Mouse (Mus musculus): ENCODE results near the gene Mtm1.

The Mtm1 gene

DNA sequence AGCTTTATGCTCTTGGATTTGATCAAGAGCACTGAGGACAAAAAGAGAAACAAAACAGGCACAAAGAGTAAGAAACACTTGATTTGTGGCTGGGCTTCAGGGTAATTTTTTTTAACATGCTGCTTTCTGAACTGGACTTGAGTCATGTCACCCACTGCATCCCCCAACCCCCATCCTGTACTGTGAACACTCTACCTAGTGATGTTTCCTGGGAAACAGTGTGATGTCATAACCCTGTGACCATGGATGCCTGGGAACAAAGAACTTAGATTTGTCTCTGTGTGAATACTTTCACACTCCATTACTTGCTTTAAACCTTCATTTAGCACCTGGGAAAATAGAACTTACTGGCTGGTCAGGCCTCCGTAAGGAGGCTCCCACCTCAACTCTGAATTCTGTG, at the start of gene Mtm1:
TSS of gene Mtm1 (plus strand) at position 301 of the 400 bp plus-strand sequence.
- no peak for DNase-seq

DNA sequence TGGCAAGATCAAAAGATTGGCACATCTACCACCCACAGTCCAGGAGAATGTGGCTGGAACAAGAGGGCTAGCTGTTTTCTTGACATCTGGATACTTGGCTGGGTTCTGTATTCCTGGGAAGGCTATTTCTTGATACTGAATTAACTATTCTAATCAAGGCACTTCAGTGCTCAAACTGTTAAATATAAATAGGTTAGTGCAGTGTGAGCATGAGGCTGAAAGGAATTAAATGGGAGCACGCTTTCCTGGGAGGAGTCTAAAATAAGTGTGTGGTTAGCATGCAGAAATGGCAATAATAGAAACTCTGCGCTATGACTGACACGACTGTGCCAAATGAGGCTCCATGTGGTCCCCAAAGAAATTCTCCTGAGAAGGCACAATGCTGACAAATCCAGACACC, 29.0 kb upstream of the Mtm1 start:
- no peak for DNase-seq

DNA sequence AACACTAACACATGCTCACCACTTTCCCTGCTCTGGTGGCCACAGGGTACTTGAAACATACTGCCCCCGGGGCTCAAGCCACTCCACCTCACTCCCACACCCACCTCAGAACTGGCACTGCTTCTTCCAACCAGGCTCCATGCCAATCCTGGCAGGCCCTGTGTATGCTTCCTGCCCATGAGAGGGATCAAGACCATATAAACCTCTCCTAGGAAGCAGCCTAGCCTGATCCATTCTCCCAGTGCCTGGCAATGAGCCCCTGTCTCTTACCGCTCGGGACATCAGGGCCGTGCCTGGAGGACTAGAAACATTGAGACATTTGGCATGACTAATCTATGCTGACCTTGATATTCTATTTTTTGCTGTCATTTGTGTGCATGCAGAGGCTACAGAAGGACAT, 26.9 kb upstream of the Mtm1 start:
- DNase-seq = peak; percentile 53 to 65

DNA sequence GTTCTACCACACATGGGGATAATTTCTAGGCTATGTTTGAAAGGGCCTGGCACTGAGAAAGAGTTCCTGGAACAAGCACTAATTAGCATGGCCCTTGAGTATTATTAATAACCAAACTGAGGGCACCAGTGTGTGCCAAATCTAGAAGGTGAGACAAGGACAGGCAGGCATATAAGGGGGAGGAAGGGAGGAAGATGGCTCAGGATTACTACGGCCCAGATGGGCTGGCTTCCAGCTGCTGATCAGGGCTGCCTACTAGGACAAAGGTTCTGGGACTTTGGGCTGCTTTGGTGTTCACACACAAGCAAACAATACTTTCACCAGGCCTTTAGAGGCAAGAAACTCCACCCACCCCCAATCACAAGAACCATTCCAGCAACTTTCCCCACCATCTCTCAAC, 24.2 kb upstream of the Mtm1 start:
- DNase-seq = no peak

DNA sequence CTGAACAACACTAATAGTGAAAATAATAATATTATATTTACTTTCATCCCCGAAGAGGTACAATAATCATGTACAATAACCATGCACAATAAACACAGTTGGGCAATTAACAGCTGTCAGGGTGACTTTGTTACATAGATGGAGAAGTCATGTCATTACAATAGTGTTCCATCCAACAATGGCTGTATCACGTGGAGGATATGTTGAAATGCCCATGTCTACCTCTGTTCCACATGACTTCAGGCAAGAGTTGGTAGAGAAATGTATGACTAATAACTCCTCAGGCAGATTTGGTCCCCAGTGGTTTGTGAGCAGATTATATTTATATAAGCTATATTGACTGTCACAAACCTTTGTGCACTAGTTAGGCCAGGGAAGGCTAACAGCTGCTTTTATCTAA, 5.8 kb upstream of the Mtm1 start:
- DNase-seq = no peak

DNA sequence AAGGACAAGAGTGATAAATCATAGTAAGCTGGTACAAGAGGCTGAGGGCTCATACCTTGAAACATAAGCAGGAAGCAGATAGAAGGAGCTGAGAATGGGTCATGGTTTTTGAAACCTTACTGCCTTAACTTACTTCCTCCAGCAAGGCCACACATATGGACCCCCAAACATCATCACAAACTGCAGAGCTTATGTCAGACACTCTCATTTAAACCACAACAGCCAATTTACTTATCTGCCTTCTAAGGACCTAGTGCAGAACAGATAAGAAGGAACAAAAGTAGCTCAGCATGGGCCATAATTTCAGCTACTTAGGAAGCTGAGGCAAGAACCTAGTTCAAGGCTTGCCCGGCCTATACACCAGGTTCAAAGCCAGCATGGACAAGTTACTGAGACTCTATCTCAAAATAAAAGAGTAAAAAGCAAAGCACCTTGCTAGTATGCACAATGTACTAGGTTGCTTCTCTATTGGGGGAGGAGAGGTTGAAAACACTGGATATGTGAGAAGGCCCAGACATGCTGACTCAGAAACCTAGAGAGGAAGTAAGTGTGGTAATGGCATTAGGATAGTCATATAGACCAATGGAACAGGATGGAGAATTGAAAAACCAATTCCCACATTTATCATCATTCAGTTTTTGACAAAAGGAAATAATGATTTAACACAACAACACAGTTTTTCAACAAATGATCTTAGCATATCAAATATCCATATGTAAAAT, 4.6 kb upstream of the Mtm1 start:
- DNase-seq = no peak

DNA sequence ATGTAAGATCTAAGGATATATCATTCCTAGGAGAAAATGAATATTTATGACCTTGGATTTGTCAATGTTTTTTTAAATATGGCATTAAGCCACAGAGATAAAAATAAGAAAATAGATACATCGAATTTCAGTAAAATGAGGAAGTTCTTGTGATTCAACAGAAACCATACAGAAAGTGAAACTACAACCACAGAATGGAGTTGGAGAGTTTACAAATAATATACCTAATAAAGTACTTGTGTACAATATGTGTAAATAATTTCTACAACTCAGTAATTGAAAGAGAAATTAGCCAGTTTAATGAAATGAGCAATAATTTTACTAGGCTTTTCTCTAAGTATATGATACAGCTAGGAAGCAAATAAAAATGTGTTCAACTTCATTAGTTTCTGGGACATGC, 4.0 kb upstream of the Mtm1 start:
- DNase-seq = no peak

DNA sequence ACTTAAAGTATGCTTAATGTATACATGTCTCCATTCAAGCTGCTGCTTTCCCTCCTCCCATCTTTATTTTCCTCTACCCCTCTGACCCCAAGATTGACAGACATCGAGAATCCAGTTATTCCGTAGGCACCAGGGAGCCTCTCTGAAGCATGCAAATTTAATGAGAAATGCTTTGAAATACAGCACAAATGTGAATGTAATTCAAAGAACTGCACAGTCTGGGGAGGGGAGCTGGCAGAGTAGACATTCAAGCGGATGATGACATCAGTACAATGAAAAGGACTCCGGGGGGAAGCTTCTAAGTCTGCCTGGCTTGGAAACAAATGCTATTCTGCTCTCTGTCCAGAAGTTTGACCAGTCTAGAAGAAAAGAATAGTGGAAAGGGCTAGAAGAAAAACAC, 2.3 kb downstream of the Mtm1 start:
- no peak for DNase-seq

DNA sequence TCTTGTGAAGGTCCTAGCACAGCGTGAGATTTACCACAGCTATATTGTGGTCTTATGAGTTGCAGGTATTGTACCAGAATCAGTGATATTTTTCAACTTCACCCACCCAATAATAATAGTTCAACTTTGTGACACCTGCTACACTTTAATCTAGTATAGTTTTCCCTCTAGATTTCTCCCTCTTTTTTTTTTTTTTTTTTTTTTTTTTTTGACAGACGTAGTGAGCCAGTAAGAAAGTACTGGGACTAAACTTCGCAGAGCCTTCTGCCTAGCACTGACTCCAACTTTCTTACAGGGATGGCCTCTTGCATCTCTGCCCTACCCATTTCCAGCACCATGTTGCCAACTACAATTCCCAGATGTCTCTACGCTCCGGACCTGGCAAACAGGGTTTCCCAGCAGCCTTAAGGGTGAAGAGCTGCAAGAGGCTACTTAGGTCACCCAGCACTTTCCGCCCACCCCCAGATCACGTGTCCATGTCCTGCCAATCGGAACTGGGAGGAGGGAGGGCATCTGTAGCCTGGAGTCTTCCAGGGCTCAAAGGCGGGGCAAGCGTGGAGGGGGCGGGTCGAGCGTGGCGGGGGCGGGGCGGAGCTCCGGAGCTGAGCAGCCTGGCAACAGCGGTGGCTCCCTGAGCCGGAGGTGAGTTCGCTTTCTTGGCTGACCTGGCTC, 4.0 kb downstream of the Mtm1 start:
- DNase-seq = peak; percentile 79 to 88

DNA sequence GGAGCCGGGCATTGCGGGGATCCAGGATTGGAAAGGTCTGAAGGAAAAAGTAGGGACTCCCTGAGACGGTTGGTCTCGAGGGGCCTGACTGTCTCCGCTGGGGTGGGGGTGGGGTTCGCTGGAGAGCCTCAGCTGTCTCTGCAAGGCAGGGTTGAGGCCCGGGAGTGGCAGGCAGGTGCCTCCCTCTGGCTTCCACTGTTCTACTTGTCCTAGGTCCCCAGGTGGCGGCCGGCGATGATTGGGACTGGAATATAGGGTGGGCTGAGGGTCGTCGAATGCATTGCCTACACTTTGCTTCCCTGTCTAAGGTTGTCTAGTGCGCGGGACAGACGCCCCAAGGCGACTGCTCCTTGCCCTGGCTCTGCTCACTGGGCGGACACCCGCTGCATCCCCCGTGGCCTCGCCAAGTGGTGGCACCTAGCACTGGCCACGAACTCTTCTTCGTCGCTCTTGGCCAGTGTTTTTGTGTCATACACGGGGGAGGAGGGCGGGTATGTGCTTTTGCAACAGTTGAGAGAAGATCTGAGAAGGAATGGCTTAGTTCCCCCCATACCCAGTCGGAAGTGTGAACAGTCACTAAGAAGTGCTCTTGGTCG, 4.6 kb downstream of the Mtm1 start:
- peak in 1 of 2 experiments; percentile 55 for DNase-seq

DNA sequence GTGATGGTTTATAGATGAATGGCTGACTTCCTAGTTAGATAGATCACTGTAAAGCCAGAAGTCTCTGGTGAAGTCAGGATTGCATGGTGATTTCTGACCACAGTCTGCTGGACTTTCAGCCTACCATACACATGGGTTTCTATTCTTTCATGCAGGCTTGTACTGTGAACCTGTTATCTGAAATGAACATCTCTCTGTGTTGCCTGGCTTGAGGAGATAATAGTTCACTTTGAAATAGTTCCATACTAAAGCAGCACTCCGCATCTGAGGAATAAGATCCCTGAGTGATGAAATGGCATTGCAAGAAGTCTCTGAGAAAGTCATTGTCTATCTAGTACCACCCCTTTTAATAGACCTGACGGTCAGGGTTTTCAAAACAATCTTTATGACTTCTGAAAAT, 6.3 kb downstream of the Mtm1 start:
- no peak for DNase-seq

DNA sequence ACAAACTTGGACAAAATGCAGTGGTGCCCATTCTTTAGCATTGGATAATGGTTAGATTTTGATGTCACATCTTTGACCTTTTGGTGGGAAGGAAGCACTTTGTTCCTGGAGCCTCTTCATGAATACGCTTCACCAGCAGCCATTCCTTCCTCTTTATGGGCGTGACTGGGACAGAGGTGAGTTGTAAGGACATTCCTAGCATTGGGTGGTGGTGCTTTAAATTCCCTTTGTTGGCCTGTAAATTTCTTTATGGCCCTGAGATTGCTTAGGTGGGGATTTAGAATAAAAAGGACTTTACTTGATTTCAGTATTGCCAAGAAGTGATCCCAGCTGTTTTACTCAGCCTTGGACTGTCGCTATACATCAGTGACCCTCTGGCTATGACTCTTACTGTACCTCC, 8.3 kb downstream of the Mtm1 start:
- DNase-seq = no peak

DNA sequence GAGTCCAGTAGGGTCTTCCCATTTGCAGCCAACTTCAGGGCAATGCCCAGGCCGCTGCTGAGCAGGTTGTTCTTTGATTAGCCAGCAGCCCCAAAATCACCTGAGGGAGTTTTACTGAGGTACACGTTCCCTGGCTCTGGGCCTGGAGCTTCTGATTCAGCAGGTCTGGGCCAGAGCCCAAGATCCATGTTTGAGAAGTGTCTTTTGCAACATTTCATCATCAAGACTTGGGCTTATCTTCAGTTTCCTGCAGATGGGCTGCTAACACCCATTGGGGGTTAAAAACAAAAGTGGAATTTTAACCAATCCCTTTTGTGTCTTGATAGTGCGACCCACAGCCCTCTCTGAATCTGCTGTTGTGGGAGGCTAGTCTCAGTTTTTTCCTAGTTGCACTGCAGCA, 10.3 kb downstream of the Mtm1 start:
- DNase-seq = peak; percentile 39 to 60

DNA sequence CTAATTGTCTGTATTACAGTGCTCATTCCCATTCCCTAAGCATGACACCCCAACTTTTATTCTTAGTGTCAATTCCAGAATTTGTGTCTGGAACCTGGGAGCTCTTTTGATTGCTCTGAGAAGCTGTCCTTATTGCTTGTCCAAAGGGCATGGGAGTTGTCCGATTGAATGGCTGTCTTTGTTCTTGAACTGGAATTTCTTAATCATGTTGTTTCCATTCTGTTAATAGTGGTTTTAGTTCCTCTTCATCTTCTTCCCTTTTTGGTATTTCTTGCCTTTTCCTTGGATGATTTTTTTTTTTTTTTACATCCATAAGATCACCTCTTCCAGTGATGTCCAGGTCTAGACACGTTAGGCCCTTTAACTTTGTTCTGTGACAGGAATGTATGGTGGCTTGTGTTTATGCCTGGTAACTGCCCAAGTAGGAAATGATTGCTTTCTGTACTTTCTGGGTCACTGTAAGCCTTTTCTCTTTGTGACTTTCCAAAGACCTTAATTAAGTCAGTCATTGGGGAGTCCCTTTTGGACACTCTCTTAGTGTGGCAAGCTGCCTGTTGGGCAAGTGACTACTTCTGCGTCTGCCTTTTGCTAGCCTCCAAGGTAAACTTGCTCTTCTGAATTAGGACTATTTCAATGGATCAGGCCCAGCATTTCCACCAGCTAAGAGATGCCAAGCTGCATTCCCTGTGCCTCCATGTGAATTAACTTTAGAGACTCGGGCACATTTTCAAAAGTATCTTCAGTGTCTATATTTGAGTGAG, 12.3 kb downstream of the Mtm1 start:
- DNase-seq = no peak

DNA sequence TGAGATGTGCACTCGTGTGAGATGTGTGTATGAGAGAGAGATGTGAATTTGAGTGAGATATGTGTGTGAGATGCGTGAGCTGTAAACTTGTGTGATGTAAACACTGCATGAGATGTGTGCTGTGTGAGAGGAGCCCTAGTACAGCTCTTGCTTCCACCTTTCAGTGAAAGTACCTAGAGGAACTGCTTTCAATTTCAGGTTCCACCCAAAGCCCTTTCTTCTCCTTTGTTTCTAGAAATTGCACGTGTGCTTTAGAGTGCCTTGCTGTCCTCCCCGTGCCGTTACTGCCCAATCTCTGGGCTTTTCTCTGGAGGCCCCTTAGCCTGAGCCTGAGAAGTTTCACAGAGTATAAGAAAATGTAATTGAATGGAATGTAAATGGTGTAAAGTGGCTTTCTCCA, 16.3 kb downstream of the Mtm1 start:
- no peak for DNase-seq

DNA sequence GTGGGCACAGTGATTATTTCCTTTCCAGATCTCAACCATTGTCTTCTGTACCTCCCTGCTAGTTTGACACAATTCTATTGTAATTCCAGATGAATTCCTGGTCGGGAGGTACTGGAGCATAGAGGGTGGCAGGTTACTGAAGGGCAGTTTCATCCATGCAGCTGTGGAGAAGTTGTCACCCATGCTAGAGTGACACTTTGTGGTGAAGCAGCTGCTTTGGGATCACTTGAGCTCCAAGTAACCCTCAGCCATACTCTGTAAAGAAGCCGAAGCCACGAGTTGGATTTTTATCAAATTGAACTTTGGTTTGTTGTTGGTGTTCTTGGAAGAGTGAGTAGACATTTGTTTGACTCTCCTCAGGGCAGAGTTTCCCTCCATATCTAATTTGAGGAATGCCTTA, 17.6 kb downstream of the Mtm1 start:
- DNase-seq = no peak

DNA sequence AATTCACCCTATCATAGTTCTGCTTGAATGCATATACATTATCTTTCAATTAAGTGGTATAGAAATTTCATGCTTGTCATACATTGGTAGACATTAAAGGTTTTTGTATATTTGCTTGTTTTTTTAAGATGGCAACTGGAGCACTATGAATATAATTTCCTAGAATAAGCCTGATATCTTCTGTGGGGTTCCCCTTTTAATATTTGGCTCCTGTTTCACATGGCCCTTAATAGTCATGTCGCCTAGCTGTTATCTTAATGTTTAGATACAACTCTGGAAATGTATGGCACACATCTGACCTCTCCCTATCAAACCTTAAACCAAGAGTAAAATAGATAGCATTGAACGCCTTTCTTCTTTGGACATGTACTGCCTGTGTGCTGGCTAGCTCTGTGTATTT, 20.3 kb downstream of the Mtm1 start:
- no peak for DNase-seq

DNA sequence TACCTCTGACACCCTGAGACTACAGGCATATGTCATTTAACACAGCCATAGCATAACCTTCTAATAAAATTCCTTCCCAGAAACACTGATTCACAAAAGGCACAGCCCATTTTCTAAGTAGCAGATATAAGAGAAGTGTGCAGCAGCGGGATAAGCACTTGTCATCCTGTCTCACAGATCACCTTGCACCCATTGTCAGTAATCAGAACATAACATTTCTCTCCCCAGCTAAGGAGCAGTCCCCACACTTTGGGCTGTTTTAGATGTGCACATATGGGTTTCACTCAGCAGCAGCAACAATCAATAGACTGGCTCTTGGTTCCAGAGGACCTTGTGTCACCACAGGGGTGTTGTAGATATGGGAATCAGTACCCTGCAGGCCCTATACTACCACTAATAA, 45.9 kb downstream of the Mtm1 start:
- no peak for DNase-seq

DNA sequence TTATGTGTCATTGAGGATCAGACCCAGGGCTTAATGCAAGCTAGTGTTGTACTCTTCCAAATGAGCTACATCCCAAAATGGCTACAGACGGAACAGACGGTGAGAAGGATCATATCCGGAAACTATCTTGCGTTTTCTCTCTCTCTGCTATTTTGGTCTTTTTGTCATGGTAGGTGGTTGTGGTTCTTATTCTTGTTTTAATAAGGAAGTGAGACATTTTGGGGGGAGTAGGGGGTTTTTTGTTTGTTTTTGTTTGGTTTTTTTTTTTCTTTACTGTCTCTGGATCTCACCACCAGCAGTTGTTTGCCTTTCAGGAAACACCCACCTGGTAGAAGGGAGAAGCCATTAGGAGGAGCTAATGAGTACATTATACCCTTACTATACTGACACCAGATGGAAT, 50.3 kb downstream of the Mtm1 start:
- DNase-seq = no peak

DNA sequence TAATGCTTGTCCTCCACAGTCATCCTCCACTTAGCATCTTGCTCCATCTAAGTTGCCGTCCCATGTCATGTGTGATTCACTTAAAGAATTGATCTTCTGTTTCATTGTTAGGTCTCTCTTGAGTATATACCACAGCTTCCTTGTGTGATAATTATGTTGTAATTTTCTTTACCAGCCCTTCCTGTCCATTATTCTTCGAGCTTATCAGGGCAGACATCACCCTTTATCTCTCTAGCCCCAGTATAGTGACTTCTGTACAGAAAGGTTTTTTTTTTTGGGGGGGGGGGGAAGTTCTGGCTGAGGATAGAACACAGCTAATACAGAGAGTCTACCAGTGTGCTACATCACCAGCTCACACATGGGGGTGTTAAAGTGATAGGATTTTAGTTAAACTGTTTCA, 53.7 kb downstream of the Mtm1 start:
- DNase-seq = no peak

DNA sequence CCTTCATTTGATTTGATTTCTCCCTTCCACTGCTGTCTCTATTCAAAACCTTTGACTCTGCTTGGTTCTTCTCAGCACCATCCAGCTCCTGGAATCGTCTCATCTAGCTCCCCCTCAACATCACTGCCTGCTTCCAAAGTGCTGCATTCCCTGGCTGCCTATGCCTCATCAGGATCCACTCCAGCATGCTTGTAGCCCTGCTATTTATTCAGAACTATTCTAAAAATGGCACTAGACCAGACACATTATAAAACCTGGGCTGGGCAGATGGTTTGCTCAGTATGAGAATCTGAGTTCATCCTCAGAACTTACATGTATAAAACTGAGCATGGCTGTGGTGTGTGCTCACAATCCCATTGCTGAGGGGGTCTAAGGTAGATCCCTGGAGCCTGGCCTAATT, 58.4 kb downstream of the Mtm1 start:
- peak; percentile 19 to 34 for DNase-seq

DNA sequence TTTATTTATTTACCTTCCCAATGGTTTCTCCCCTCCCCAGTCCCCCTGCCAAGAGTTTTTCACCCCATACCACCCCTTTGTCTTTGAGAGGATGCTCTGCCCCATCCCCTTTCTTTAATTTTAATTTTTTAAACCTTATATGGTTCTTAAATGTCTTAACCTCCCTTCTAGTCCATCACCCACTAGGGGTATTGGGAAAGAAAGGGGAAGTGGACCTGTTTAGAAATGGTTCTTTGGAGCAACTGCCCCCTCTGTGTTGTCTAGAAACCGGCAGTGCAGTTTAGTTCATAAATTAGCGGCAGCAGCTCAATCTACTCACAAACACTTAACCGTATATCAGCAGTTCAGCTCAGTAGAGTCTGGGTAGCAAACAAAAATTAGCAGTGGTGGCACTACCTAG, 63.6 kb downstream of the Mtm1 start:
- no peak for DNase-seq

DNA sequence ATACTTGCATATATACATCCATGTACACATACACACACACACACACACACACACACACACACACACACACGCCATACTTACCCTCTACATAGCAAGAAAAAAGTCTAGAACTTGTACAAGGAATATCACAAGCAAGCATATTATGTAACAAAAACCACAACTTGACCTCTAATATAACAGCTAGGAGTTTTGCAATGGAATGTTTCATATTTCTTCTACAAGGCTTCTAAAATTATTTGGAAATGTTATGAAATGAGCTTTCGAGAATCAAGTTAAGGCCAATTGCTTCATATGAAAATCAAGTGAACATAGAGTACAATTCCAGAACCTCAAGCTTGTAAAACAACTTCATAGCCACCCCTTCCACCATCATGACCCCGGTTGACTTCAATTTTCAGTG, 74.9 kb downstream of the Mtm1 start:
- no peak for DNase-seq

DNA sequence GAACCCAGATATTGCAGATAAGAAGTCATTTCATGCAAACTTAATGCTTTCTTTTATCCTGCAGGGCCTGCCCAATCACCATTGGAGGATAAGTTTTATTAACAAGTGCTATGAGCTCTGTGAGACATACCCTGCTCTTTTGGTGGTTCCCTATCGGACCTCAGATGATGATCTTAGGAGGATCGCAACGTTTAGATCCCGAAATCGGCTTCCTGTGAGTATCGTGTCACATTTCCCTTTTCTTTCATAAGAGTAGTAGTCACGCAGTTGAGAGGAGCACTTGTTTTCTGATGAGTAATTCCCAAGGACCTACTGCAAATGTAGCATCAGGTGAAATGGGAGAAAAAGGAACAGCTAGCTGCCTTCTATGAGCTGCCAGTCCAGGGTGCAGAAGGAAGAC, 76.5 kb downstream of the Mtm1 start:
- DNase-seq = no peak

Data from cerebellum, postnatal 25 days (tissue).